Mouse (Mus musculus): Measurements from ENCODE around the gene Sox30.

Gene Sox30

GRCm38 (mm10) chr11:45979946-45980892 is at the start of gene Sox30:
Gene Sox30, plus strand, starts transcription at chr11:45980310.
- DNase-seq = no peak

GRCm38 (mm10) chr11:45932771-45933170 is 47.3 kb upstream of the Sox30 start:
- no peak for DNase-seq

GRCm38 (mm10) chr11:45937478-45937877 is 42.6 kb upstream of the Sox30 start:
- no peak for DNase-seq

GRCm38 (mm10) chr11:45938917-45939316 is 41.2 kb upstream of the Sox30 start:
- no peak for DNase-seq

GRCm38 (mm10) chr11:45942281-45942680 is 37.8 kb upstream of the Sox30 start:
- DNase-seq = no peak

- no peak for DNase-seq
These were observed 36.9 kb upstream of the Sox30 start for GRCm38 (mm10) chr11:45943108-45943705.

GRCm38 (mm10) chr11:45943891-45944642 is 36.0 kb upstream of the Sox30 start:
- DNase-seq = peak; percentile 23

GRCm38 (mm10) chr11:45944643-45945156 is 35.4 kb upstream of the Sox30 start, which contains the start of gene Lsm11:
Gene Lsm11, minus strand, starts transcription at chr11:45944935.
- DNase-seq = peak; percentile 97

GRCm38 (mm10) chr11:45946796-45947195 is 33.3 kb upstream of the Sox30 start:
- no peak for DNase-seq

- DNase-seq = no peak
These were observed 32.6 kb upstream of the Sox30 start for GRCm38 (mm10) chr11:45947491-45947890.

GRCm38 (mm10) chr11:45955127-45955627 is 24.9 kb upstream of the Sox30 start, which contains the start of gene Thg1l:
Gene Thg1l, minus strand, starts transcription at chr11:45955494.
- peak; percentile 81 for DNase-seq

- no peak for DNase-seq
These were observed 20.5 kb upstream of the Sox30 start for GRCm38 (mm10) chr11:45959598-45959997.

- no peak for DNase-seq
These were observed 20.1 kb upstream of the Sox30 start for GRCm38 (mm10) chr11:45960003-45960402.

GRCm38 (mm10) chr11:45966896-45967295 is 13.2 kb upstream of the Sox30 start:
- DNase-seq = no peak

- DNase-seq = no peak
These were observed 11.6 kb upstream of the Sox30 start for GRCm38 (mm10) chr11:45968466-45968865.

- no peak for DNase-seq
These were observed 6.5 kb upstream of the Sox30 start for GRCm38 (mm10) chr11:45973635-45974034.

- DNase-seq = no peak
These were observed 5.6 kb upstream of the Sox30 start for GRCm38 (mm10) chr11:45974466-45974865.

GRCm38 (mm10) chr11:45976061-45976460 is 4.0 kb upstream of the Sox30 start:
- no peak for DNase-seq

GRCm38 (mm10) chr11:45980893-45981253 is 763 bp downstream of the Sox30 start:
- no peak for DNase-seq

GRCm38 (mm10) chr11:45991604-45992003 is 11.5 kb downstream of the Sox30 start:
- DNase-seq = no peak

- no peak for DNase-seq
These were observed 12.0 kb downstream of the Sox30 start for GRCm38 (mm10) chr11:45992087-45992486.

- peak; percentile 31 for DNase-seq
These were observed 36.0 kb downstream of the Sox30 start for GRCm38 (mm10) chr11:46016061-46016460.

GRCm38 (mm10) chr11:46020246-46020645 is 40.1 kb downstream of the Sox30 start:
- DNase-seq = no peak

All from cerebellum, adult 11 months (tissue).